Mouse (Mus musculus): Measurements from ENCODE around the gene E2f4. TPM values are rescaled to one million over a fixed set of nuclear protein-coding genes. Genes with fewer than 3 reads are reported as not detected.

E2f4 gene
- 83.8 to 97.8 TPM (median 88.5 TPM) in 4 replicates for total RNA-seq (2023; ENCODE audit: inconsistent age)

DNA sequence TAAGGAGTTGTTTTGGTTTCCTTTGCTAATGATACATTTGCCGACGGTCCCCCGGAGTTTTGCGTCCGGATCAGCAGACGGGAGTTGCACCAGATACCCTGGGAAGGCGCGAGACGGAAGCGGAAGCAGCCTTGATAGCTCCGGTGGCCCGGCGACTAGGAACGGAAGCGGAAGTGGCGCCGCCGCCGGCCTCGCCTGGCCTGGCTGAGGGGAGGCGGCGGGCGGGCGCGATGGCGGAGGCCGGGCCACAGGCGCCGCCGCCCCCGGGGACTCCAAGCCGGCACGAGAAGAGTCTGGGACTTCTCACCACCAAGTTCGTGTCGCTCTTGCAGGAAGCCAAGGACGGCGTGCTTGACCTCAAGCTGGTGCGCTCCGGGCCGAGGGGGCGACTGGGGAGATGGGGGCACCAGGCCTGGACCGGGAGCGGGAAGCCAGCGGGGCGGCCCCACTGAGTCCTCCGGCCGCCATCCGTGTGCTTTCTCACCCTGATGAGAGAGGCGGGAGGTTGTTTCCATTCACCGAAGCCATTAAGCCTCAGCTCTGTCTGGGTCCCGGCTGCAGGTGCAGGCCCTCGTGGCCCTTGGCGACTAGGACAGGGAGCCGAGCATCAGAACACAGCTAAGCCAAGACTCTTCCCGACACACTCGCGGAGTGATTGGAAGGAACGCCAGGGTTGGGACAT, at the start of gene E2f4:
Gene E2f4 (plus strand): TSS at position 153 of the 682 bp plus-strand sequence.

DNA sequence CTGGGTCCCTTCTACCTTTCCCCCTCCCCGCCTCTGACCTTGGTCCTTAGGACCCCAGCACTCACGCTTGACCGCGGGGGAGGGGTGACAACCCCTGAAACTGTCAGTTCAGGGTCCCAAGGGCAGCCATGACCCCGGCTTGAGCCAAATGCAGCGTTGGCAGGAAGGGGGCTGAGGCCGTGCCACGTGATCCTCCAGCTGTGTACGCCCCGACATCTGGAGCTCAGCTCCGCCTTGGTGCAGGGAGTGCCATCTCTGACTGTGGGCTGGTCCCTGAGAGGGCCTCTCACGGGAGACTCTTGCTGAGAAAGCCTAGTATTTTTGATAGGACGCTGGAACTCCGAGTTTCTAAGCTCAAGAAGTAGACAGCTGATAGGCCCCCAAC, 42.5 kb upstream of the E2f4 start, which contains the start of gene B3gnt9:
Gene B3gnt9 (minus strand): TSS at position 188 of the 385 bp plus-strand sequence.

DNA sequence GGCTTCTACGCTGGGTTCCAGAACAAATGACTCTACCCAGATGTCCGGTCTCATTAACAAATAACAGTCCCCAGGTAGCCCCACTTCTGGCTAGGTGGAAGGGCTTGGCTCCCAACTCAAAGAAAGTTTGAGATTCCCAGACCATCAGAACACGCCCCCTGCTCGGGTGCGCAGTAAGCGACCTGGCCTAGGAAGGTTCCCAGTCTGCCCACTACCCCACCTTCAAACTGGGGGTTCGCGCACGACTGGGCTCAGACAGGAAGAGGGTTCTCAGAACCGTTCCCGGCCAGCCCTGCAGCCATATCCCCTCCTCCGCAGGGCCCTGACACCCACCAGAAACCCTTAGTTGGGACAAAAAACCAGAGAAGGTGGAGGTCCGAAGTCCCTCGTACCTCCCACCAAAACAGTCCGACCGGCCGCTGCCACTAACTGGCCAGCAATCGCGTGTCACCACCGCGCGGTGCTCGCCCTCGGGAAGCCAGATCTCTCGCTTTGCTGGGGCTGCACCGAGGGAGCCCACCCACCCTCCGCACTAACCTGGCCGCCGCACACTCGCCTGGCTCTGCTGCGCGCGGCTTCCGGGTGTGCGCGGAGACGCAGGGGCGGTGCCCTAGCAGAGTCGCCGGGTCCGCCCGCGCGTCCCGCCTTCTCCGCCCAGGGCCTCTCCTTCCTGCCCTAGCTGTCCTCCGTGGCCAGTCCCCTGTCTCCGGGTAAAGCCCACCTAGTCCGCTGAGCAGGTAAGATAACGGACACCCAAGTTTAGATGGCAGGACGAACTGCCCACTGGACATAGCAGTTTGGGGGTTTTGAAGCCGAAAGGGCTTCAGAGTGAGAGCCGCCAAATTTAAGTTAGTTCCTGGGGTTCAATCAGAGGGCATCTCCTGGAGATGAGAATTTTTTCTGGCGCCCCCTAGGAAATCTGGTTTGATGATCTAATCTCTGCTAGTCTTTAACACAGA, 33.2 kb upstream of the E2f4 start, which contains the start of the genes Tradd and Fbxl8:
Gene Tradd (minus strand): TSS at position 586 of the 959 bp plus-strand sequence.
Gene Fbxl8 (plus strand): TSS at position 625 of the 959 bp plus-strand sequence.

DNA sequence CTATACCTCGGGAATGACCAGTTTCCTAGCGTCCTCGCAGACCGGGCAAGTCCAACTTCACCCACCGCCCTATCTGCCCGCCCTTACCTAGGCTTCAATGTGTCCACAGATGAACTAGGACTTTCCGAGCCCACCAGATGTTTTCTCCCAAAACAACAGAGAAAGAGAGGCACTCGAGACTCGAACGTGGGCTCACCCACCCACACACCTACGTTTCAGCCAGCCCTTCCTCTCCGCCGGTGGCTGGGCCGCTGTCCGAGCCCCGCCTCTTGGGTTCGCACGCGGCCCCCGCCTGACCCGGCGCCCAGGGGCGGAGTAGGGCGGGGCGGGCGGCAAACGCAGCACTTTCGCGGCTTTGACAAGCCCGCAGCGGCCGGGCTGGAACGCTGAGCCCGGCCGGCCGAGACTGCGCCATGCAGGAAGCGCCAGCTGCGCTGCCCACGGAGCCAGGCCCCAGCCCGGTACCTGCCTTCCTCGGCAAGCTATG, 28.0 kb upstream of the E2f4 start, which contains the start of gene Hsf4:
Gene Hsf4 (plus strand): TSS at position 341 of the 487 bp plus-strand sequence.

DNA sequence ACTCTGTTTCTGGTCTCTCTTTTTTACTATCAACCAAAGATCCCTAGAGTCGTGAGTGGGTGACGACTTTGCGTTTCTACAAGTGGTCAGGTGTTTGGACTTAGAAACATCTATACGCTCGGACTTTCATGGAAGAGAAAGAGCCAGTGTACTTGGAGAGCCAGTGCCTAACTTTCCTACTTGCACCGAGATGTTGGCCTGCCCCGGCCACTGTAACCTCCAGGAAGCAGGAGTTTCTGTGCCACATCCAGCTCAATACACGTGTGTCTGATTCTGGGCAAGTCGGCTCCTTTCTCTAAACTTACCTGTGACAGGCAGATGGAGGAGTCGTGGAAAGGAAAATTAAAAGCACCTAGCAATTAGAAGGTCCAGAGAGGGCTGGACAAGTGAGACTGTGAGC, 21.6 kb upstream of the E2f4 start, which contains the start of gene Nol3:
Gene Nol3 (plus strand): TSS at position 301 of the 400 bp plus-strand sequence.

DNA sequence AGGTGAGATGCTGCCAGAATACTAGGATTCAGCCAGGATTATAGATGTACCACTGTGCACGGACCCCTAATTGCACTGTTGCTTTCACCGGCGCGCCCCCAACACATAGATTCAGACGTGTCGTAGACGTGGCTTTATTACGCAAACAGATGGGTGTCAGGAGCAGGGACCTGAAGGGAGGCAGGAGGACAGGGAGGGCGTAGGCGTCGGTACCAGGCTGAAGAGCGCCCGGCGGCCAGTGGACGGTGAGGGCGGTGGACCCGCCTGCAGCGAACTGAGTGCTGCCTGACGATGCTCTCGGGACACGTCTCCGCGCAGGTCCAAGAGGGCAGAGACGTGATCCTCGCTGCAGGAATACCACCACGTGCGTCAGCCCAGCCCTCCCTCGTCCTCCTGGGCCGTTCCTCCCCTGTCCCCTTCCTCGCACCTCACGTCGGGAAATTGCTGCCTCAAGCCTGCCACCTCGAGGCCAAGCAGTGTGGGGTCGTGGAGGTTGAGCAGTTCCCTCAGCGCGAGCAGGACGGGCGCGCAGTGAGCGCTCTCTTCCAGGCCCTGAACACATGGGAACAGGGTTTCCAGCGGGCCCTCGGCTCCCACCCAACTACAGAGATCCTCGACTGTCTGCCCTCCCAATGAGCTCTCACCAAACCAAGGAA, 7.5 kb upstream of the E2f4 start, which contains the start of gene 4931428F04Rik:
Gene 4931428F04Rik (minus strand): TSS at position 60 of the 656 bp plus-strand sequence.

DNA sequence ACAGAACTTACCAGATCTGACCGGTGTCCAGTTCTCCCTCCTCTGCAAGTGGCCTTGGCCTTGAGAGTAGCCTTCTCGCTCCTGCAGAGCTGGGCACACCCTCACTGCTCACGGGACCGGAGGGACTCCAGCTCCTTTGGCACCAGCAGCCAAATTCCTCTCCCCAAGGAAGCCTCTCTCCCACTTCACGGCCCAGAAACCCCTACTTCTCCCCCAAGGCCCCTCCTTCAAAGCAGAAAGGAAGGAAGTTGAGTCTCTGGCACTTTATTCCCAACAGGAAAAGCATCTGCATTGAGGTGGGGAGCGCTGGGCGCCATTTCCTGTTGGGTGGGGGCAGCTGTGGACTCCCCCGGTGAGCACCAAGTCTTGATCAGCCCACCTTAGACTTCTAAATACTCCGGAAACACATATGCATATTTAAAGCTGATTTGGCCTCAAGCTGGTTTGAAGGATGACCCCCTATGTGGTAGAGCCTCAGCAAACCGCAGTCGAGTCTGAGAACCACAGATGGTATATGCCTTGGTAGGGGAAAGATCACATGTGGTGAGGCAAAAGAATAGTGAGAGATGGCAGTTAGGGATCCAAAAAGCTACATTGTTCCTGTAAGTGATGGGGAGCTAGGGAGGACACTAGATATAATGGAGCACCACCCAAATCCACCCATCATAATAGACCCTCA, 1.4 kb upstream of the E2f4 start, which contains the start of gene Exoc3l:
Gene Exoc3l (minus strand): TSS at position 207 of the 679 bp plus-strand sequence.

DNA sequence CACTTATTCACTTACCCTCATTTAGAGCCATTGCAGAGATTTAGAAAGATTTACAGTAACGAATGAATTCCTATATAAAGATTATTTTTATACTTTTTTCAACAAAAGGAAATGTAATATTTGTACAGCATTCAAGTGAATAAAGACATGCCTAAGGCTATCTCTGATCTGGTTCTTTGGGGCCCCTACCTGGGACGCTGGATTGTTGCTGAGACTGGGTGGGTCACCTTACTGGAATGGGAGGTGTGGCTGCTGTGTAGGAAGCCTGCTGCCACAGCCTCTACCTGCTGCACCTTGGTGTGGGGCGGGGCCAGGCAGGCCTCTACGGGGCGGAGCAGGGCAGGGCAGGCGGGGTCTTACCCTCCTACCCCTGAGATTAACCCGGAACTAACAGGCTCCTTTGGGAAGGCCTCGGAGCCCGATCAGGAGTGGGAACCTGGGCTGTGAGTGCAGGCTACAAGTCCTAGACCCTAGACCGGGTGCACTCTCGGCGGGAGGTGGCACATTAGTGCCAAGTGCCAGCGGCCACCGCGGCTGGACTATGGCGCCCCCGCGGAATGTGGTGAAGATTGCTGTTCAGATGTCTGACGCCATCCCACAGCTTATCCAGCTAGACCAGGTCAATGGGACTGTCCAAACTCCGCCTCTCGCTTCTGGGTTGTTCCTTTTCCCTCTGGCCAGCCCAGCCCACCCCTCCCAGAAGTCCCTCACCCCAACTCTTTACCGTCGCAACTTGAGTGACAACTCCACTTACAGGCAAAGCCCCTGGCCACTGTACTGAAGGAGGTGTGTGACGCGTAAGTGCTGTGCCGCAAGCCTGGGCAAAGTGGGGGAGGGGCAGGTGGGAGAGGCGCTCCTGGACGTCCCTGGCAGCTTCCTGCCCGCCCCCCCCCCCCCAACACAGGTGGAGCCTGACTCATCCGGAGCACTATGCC, 8.0 kb downstream of the E2f4 start, which contains the start of gene Elmo3:
Gene Elmo3 (plus strand): TSS at position 391 of the 935 bp plus-strand sequence.

DNA sequence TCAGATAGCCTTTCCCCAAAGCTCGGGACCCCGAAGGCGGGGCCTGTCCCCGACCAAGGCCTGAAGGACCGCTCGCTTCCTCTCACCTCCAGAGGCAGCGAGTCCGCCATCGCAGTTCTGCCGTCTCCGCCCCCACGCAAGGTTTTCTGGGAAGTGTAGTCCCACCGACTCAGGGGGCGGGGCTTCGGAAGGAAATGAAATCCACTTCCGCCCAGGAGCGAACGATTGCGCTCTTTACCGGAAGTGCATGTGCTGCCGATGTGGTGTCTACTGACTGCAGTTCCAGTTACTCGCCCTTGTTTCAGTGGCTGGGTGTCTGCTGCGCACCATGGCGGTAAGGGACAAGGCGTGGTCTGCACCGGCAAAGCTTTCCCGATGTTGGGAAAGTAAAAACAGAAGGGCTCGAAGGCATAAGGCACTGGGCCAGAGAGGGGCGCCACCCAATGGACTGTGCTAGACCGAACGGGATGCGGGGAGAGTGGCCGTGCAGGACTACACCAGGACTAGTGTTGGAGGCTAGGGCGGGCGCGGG, 28.7 kb downstream of the E2f4 start, which contains the start of the genes Lrrc29 and Tmem208:
Gene Lrrc29 (minus strand): TSS at position 138 of the 532 bp plus-strand sequence.
Gene Tmem208 (plus strand): TSS at position 214 of the 532 bp plus-strand sequence.

DNA sequence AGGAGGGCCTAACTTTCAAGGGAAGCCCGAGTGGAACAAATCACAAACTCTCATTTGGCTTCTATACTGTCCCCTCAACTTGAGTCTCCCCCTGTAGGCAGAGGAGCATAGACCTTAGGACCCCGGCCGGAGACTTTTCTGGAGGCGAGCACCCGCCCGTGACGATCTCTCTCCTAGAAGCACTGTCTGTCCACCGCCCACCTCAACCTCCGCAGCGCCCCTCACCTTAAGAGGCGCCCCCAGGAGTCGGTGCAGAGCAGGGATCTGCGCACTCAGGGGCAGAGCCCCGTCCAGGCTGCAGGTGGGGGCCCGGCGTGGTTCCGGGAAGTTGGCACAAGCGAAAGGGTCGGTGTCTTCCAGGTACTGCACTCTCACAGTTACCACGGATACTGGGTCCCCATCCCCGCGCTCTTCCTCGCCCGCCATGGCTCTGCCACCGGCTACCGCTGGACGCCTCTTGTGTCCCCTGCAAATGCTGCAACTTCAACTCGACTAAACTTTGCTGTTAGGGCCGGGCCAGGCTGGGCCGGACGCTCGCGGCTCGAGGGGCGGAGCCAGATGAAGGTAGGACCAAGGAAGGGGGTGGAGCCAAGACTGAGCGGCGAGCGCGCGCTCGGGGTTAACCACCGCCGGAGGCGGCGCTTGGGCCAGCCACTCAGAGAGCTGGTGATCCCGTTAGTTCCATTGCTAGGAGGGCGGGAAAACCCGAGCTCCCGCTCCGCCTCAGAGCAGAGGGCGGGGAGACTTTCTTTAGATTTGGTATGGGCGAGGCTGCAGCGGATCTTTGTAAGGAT, 50.2 kb downstream of the E2f4 start, which contains the start of gene Fhod1:
Gene Fhod1 (minus strand): TSS at position 526 of the 794 bp plus-strand sequence.

DNA sequence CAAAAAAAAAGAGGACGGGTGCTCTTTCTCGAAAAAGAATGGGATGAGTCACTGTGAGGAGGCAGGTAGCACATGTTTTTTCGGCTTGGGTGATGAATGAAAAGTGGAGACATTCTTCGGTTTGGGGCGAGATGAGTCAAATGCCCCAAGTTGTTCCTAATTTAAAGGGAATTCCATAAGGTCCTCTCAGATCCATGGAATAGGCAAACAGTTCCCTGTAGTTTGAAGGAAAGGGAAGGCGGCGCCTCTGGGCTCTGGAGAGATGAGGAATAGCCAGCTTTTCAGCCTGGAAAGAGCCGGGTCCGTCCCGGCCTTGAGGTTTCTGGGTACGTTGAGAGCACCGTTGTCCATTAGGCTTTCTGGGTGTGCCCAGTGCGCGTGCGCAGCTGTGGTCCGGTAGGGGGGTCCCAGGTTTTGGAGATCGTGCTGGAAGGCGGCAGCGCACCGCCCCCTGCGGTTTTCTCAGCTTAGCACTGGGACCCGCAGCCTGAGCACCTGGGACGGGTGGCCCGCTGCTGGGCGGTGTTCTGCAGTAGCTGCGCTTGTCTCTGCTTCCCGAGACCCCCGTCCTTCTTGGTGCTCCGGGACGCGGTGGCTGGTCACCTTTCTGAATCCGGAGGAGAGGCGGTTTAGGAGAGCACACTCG, 51.1 kb downstream of the E2f4 start, which contains the start of gene Slc9a5:
Gene Slc9a5 (plus strand): TSS at position 394 of the 646 bp plus-strand sequence.

Other genes starting within 250 kb of the E2f4 start
- gene Ces3a, start 249.1 kb upstream of the E2f4 start, total RNA-seq (2023; ENCODE audit: inconsistent age), result not detected in 4 replicates
- gene Ces3b, start 213.9 kb upstream of the E2f4 start, total RNA-seq (2023; ENCODE audit: inconsistent age), result not detected in 4 replicates
- gene Ces4a, start 165.9 kb upstream of the E2f4 start, total RNA-seq (2023; ENCODE audit: inconsistent age), result not detected in 4 replicates
- gene Cbfb, start 127.0 kb upstream of the E2f4 start, total RNA-seq (2023; ENCODE audit: inconsistent age), result 88.9 to 106 TPM (median 97.3 TPM) in 4 replicates
- 22.9 to 29.6 TPM (median 24.6 TPM) in 4 replicates for gene D230025D16Rik, start 72.5 kb upstream of the E2f4 start, total RNA-seq (2023; ENCODE audit: inconsistent age)
- gene B3gnt9, start 42.5 kb upstream of the E2f4 start, total RNA-seq (2023; ENCODE audit: inconsistent age), result 1.00 to 1.5 TPM (median 1.4 TPM) in 4 replicates
- 21.0 to 25.3 TPM (median 23.2 TPM) in 4 replicates for gene Tradd, start 33.1 kb upstream of the E2f4 start, total RNA-seq (2023; ENCODE audit: inconsistent age)
- 8.0 to 10.0 TPM (median 9.0 TPM) in 4 replicates for gene Fbxl8, start 33.0 kb upstream of the E2f4 start, total RNA-seq (2023; ENCODE audit: inconsistent age)
- gene Hsf4, start 27.9 kb upstream of the E2f4 start, total RNA-seq (2023; ENCODE audit: inconsistent age), result 0.33 to 1.1 TPM (median 0.88 TPM) in 4 replicates
- not detected in 4 replicates for gene Nol3, start 21.5 kb upstream of the E2f4 start, total RNA-seq (2023; ENCODE audit: inconsistent age)
- 5.0 to 7.7 TPM (median 6.5 TPM) in 4 replicates for gene 4931428F04Rik, start 7.8 kb upstream of the E2f4 start, total RNA-seq (2023; ENCODE audit: inconsistent age)
- 1.2 to 1.4 TPM (median 1.3 TPM) in 4 replicates for gene Exoc3l, start 1.6 kb upstream of the E2f4 start, total RNA-seq (2023; ENCODE audit: inconsistent age)
- gene Elmo3, start 7.9 kb downstream of the E2f4 start, total RNA-seq (2023; ENCODE audit: inconsistent age), result 3.0 to 4.7 TPM (median 3.9 TPM) in 4 replicates
- 6.3 to 8.3 TPM (median 7.0 TPM) in 4 replicates for gene Lrrc29, start 28.6 kb downstream of the E2f4 start, total RNA-seq (2023; ENCODE audit: inconsistent age)
- gene Tmem208, start 28.7 kb downstream of the E2f4 start, total RNA-seq (2023; ENCODE audit: inconsistent age), result 26.8 to 32.7 TPM (median 29.3 TPM) in 4 replicates
- 35.8 to 40.7 TPM (median 37.7 TPM) in 4 replicates for gene Fhod1, start 50.3 kb downstream of the E2f4 start, total RNA-seq (2023; ENCODE audit: inconsistent age)
- gene Slc9a5, start 51.2 kb downstream of the E2f4 start, total RNA-seq (2023; ENCODE audit: inconsistent age), result 1.3 to 2.1 TPM (median 2.0 TPM) in 4 replicates
- gene Plekhg4, start 75.6 kb downstream of the E2f4 start, total RNA-seq (2023; ENCODE audit: inconsistent age), result not detected in 4 replicates
- not detected in 4 replicates for gene Kctd19, start 115.8 kb downstream of the E2f4 start, total RNA-seq (2023; ENCODE audit: inconsistent age)
- not detected in 4 replicates for gene Lrrc36, start 115.9 kb downstream of the E2f4 start, total RNA-seq (2023; ENCODE audit: inconsistent age)
- gene Tppp3, start 173.9 kb downstream of the E2f4 start, total RNA-seq (2023; ENCODE audit: inconsistent age), result 0.54 to 0.77 TPM (median 0.63 TPM) in 3 of 4 replicates, not detected in the other
- gene Zdhhc1, start 199.2 kb downstream of the E2f4 start, total RNA-seq (2023; ENCODE audit: inconsistent age), result 3.0 to 4.8 TPM (median 3.6 TPM) in 4 replicates
- gene Hsd11b2, start 221.1 kb downstream of the E2f4 start, total RNA-seq (2023; ENCODE audit: inconsistent age), result not detected in 4 replicates

Data from B cell, adult (primary cell).